Mouse (Mus musculus) erythroblast, adult 5-6 weeks (primary cell): Measurements from ENCODE around the gene Anks3. TPM values are rescaled to one million over a fixed set of nuclear protein-coding genes. Genes with fewer than 3 reads are reported as not detected.
A peak's percentile ranks its signal among the peaks of the same experiment; 100 is the strongest.

ENCODE experiments used
- ATAC-seq: replicated peaks from 2 replicates; pipeline ENCODE4 v1.8.0; 2016; ENCODE audit warnings: moderate number of reproducible peaks, mild to moderate bottlenecking, moderate TSS enrichment, inconsistent platforms; ENCODE audit not compliant: poor library complexity, low FRiP score, severe bottlenecking
- total RNA-seq, 2 experiments: library from RNA; stranded (forward) in 1 of 2; stranded (reverse) in 1 of 2; fragments of 150-400 nt in 1 of 2; fragments of 200-764, 138-1000 nt in 1 of 2; gene quantifications; 2 replicates each; pipeline versions ENCODE4 v1.2.3 to v1.2.4; 2015 to 2017; ENCODE audit warnings: low replicate concordance in 2 of 2

The Anks3 gene
- total RNA-seq (2015; ENCODE audit: low replicate concordance) (14.4 and 17.3 TPM in 2 replicates), total RNA-seq (2017; ENCODE audit: low replicate concordance) (16.4 and 25.0 TPM in 2 replicates)

DNA sequence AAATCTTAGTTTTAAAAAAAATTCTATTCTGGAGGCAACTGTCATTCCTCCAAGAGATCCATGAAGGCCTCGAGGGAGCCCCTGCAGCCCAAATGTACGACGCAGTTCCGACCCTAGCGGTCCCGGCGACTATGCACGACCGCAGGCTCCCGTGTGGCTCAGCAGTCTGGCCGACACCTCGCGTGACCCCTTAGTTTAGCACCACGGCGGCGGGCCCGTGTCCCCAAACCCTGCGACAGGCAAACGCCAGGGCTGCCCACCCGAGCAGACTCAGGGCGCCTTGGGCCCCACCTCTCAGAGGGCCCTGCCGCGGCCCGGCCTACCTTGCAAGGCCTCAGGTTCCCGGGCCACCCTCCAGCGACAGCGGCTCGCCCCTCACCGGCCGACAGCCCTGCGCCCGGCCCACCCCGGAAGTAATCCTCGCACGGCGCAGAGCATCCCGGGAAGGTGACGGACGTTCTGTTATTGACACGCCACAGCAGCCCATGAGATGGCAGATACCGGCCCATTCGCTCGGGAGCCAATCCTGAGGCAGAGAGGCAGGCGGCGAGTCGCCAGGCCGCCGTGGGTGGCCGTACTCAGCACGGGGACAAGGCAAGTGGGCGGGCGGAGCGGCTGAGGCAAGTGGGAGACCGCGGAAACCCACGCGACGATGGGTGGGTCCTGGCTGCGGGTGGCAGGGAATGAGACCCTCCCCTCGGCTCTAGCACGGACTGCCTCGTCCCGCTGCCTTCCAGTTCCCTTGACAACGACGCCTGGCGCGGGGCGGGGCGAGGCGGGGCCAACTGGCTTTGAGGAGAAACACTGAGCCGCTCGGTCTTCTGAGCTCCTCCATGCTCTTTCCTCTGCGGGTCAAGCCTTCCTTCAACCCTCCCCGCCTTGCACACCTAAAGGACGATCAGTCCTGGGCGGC lies at the start of gene Anks3:
Gene Anks3 (minus strand): TSS at position 409 of the 913 bp plus-strand sequence.
- ATAC-seq, result peak; percentile 95

GRCm38 (mm10) chr16:5013054-5013838 lies 49.2 kb upstream of the Anks3 start, which contains the start of gene Rogdi:
Gene Rogdi (minus strand): TSS chr16:5013553.
- ATAC-seq, result peak; percentile 98

GRCm38 (mm10) chr16:5012036-5013005 lies 48.3 kb upstream of the Anks3 start:
- peak; percentile 24; the same call in 1 of the 2 replicates for ATAC-seq

GRCm38 (mm10) chr16:5011285-5011684 lies 47.3 kb upstream of the Anks3 start:
- ATAC-seq, result no peak

GRCm38 (mm10) chr16:5010371-5010935 lies 46.4 kb upstream of the Anks3 start:
- no peak for ATAC-seq

- no peak for ATAC-seq
These were observed 44.1 kb upstream of the Anks3 start for GRCm38 (mm10) chr16:5008076-5008475.

DNA sequence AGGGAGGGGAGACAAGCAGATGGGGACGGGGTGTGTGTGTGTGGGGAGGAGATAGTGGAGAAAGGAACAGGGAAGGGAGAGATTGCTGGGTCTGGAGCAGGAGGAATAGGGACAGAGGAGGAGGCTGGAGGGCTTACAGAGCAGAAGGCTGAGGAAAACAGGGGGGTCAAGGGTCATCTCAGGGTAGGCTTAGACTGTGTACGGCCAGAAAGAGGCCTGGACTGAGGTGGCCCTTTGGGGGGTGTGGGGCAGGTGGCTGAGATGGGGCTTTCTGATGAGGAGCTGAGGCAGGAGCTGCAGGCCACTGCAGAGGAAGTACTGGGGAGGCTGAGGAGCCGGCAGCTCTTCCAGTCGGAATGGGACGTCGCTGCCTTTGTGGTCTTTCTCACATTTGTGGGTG lies 43.5 kb upstream of the Anks3 start:
- no peak for ATAC-seq

DNA sequence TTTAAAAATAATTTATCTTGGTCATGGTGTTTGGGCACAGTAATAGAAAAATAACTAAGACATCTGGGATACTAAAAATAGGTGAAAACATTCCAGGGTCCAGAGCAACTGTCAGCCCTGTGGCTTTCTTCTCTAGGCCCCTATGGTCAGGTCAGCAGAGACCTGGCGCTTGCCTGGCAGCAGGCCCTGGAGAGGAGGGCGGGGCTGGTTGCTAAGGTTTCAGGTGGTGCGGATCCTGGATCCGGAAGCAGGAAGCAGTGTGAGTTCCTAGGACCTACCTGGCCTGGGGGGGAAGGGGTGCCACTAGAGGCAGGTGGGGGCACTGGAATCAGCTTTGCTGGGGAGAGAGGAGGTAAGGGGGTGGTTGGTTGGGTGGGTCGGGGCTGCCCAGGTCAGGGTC lies 43.1 kb upstream of the Anks3 start, which contains the start of gene Smim22:
Gene Smim22 (plus strand): TSS at position 222 of the 400 bp plus-strand sequence.
- ATAC-seq, result no peak

DNA sequence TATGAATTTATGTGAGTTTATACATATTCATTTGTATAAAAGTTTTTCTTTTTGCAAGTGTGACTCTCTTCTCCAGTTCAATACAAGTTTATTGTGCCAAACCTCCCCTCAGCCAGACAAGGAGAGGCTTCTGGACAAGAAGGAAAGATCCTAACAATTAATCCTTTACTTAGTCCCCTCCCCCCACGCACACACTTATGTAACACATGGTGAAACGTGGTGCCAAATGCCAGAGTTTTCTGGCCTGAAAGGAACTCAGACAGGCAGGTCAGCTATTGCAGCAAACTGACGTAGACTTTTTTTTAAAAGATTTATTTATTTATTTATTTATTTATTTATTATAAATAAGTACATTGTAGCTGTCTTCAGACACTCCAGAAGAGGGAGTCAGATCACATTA lies 36.6 kb upstream of the Anks3 start:
- ATAC-seq, result no peak

- no peak for ATAC-seq
These were observed 35.0 kb upstream of the Anks3 start for GRCm38 (mm10) chr16:4998984-4999383.

DNA sequence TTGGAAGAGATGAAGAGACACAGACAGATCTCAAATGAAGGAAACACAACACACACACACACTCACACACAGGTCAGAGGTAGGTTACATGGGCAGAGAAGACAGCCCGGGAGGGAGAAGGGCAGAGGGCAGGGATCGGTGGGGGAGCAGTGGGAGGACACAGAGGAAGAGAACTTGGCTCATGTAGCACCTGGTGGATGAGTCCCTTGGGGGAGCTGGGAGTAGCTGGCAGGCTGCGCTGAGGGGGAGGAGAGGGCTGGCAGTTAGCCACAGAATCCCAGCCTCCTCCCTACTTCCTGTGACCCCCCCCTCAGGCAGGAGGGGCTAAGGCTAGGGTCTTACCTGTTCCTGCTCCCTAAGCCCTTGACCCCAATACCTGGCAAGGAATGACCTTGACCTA lies 33.5 kb upstream of the Anks3 start, which contains the start of gene Sept12:
Gene Sept12 (minus strand): TSS at position 300 of the 400 bp plus-strand sequence.
- ATAC-seq, result no peak

DNA sequence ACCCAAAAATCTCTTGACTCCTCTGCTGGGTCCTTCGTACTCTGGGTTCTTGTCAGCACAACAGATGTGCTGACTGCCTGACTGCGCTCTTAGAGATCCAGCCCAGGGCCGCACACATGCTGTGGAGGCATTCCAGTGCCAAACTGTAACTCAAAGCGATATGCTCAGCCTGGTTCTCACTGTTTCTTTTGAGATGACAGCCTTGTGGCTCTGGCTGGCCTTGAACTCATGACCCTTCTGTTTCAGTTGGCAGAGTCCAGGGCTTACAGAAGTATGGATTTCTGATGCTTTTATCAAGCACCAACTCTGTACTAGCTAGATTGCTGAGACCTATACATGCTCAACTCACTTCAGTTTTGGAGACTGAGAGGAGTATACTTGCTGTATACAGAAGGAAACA lies 29.3 kb upstream of the Anks3 start:
- no peak for ATAC-seq

DNA sequence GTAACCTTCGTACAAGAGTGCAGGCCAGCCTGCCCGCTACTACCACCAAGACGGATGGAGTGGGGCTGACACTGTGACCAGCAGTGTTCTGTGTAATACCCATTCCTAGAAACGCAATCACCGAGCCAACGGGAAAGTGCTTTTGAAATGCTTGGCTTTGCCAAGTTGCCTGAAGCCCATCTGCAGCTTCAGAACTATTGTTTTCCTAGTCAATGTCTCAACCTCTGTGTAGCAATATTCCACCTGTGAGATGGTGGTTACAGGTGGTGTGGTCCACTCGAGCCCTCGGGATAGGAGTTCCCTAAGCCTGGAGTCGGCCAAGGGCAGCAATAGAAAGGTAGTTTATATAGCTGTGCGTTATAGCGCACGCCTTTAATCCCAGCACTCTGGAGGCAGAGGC lies 20.7 kb upstream of the Anks3 start:
- no peak for ATAC-seq

DNA sequence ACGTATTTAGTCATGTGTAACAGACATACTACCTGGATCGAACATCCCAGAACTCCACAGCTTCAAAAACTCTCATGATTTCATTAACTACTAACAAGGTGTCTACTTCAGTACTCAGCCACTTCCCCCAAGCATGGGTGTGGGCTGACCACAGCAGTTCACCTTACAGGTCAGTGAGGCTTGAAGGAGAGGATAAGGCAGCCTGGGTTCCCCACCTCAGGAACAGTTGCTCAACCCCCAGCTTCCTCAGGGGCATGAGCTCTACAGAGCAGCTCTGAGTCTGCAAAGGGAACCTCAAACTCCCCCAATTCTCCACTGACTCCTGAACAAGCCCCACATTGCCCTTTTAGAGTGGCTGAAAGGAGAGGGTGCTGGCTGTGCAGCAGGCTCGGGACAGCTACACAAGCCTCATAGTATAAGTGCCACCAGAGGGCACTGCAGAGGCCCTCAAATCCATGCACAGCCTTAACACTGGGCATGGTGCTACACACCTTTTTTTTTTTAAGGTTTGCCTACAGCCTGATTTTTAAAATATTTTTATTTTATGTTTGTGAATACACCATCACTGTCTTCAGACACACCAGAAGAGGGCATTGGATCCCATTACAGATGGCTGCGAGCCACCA lies 15.9 kb upstream of the Anks3 start:
- ATAC-seq, result no peak

- ATAC-seq, result no peak
These were observed 14.5 kb upstream of the Anks3 start for GRCm38 (mm10) chr16:4978275-4979051.

DNA sequence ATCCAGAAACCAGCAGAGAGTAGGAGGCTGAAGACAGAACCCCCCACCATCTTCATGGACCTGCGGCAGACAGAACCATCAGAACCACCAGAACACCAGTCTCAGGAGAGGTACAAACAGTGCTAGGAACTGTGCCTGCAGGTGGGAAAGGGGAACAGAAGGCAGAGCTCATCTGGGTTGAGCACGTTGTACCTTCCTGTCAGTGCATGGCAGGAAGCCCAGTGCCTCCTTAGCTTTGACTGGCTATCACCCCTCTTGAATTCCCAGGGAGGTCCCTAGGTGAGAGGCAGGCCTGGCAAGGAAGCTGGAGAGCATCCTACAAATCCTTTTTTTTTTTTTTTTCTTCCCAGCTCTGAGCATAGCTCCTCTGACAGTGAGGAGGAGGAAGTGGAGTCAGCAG lies 12.2 kb upstream of the Anks3 start:
- no peak for ATAC-seq

DNA sequence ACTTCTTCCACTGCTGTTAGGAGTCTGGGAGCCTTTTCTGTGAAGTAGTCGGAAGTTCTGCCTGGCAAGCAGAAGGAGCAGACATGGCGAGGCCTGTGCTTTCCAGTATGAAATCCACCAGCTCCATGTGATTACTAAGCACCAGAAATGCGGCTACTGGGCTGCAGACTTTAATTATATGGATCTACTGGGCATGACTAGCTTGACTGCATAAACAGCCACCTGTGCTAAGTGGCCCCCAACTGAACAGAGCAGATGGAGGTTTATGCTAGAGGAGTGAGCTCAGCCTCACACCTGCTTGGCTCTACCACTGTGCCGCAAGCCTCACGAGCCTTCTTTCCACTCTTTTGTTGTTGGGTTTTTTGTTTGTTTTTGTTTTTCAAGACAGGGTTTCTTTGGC lies 10.5 kb upstream of the Anks3 start:
- no peak for ATAC-seq

- no peak for ATAC-seq
These were observed 7.6 kb upstream of the Anks3 start for GRCm38 (mm10) chr16:4971626-4972025.
